Mouse (Mus musculus) adrenal gland, adult 10 weeks (tissue): ENCODE measurements around the gene Gm3415. TPM values are rescaled to one million over a fixed set of nuclear protein-coding genes. Genes with fewer than 3 reads are reported as not detected.

Experiments
- polyA plus RNA-seq: library from polyadenylated mRNA; stranded (reverse); fragments of 350-450 nt; fragmentation: Illumina TruSeq; extraction: RNeasy Lipid Tissue Mini Kit (QIAGEN cat#74804); gene quantifications from one replicate; pipeline ENCODE4 v1.2.3, GENCODE M21; 2014; ENCODE audit warnings: low read depth, low replicate concordance

The Gm3415 gene
- not detected for polyA plus RNA-seq

DNA sequence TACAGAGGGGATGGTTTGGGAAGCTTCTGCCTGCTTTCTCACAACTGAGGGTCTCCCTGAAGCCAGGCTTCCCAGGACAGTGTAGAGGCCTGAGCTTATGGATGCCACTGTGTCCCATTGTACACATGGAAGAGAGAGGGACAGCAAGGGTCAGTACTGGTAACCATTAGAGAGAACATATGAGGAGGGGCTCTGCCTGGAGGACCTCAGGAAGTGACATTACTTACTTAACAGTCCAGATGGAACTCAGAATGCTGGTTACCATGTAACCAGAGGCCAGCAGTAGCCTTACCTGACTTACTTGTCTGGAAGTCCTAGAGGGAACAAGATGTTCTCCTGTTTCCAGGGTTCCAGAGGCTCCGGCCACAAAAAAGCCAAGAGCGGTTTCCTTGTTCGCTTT lies at the start of gene Gm3415:
TSS of gene Gm3415 (plus strand) at position 301 of the 400 bp plus-strand sequence.

DNA sequence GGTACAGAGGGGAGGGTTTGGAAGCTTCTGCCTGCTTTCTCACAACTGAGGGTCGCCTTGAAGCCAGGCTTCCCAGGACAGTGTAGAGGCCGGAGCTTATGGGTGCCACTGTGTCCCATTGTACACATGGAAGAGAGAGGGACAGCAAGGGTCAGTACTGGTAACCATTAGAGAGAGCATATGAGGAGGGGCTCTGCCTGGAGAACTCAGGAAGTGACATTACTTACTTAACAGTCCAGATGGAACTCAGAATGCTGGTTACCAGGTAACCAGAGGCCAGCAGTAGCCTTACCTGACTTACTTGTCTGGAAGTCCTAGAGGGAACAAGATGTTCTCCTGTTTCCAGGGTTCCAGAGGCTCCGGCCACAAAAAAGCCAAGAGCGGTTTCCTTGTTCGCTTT lies 42.1 kb upstream of the Gm3415 start, which contains the start of gene Gm3402:
TSS of gene Gm3402 (plus strand) at position 301 of the 400 bp plus-strand sequence.

DNA sequence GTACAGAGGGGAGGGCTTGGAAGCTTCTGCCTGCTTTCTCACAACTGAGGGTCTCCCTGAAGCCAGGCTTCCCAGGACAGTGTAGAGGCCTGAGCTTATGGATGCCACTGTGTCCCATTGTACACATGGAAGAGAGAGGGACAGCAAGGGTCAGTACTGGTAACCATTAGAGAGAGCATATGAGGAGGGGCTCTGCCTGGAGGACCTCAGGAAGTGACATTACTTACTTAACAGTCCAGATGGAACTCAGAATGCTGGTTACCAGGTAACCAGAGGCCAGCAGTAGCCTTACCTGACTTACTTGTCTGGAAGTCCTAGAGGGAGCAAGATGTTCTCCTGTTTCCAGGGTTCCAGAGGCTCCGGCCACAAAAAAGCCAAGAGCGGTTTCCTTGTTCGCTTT lies 30.4 kb upstream of the Gm3415 start, which contains the start of gene Gm3404:
TSS of gene Gm3404 (plus strand) at position 301 of the 400 bp plus-strand sequence.

DNA sequence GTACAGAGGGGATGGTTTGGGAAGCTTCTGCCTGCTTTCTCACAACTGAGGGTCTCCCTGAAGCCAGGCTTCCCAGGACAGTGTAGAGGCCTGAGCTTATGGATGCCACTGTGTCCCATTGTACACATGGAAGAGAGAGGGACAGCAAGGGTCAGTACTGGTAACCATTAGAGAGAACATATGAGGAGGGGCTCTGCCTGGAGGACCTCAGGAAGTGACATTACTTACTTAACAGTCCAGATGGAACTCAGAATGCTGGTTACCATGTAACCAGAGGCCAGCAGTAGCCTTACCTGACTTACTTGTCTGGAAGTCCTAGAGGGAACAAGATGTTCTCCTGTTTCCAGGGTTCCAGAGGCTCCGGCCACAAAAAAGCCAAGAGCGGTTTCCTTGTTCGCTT lies 18.6 kb upstream of the Gm3415 start, which contains the start of gene Gm3409:
TSS of gene Gm3409 (plus strand) at position 301 of the 400 bp plus-strand sequence.

DNA sequence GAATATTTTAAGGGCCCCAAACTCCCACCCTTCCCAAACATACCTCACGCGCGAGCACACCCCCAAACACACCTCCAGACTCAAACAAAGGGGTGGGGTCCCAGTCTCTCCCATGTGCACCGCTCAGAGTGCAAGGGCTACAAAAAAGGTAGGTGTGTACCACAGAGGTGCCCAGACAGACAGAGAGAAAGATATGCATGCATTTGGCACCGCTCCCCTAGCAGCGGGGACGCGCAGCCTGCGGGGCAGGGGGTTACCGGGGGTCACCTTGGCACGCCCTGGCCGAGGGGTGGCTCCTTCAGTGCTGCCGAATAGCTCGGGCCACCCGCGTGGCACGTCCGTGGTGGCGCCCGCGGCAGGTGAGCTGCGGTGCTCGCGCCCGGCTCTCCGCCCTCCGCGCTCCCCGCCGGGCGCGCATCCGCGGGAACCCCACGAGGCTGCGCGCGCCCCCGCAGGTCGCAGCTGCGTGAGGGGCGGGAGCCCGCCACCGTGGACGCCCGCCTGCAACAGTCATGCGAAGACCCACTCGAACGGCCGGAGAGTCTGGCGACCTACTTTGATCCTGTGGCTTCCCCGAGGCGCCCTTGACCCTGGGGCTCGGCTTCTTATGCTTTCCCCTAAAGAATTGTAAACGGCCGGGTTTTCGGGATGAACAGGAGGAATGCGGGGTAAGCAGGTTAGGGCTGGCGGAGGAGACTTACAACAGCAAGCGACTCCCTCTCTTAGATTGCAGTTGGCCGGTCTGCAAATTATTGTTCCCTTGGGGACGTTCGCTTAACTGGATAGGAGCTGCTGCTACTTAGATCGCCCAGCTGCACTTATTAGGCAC lies 28.8 kb downstream of the Gm3415 start, which contains the start of gene Gpr12:
TSS of gene Gpr12 (minus strand) at position 762 of the 829 bp plus-strand sequence.

Other genes with a start within 250 kb of the Gm3415 start
- gene Wasf3, start 171.2 kb upstream of the Gm3415 start, polyA plus RNA-seq: 70.2 TPM
- not detected for gene Gm6408, start 74.2 kb upstream of the Gm3415 start, polyA plus RNA-seq
- not detected for gene Gm6370, start 64.8 kb upstream of the Gm3415 start, polyA plus RNA-seq
- gene 4930449I24Rik, start 53.7 kb upstream of the Gm3415 start, polyA plus RNA-seq: not detected
- not detected for gene Gm3402, start 42.0 kb upstream of the Gm3415 start, polyA plus RNA-seq
- gene Gm3404, start 30.3 kb upstream of the Gm3415 start, polyA plus RNA-seq: not detected
- gene Gm3409, start 18.5 kb upstream of the Gm3415 start, polyA plus RNA-seq: not detected
- not detected for gene Gpr12, start 29.1 kb downstream of the Gm3415 start, polyA plus RNA-seq
- gene Usp12, start 238.9 kb downstream of the Gm3415 start, polyA plus RNA-seq: 59.4 TPM